In genomic region chr13:14062209-14063012, GRCm38 (mm10) we compare ENCODE assay signal across 7 mouse cellular contexts. TPM values are rescaled to one million over a fixed set of nuclear protein-coding genes. Genes with fewer than 3 reads are reported as not detected.
DNase-seq lines count a peak whose midpoint lies in the region; ATAC-seq and TF ChIP-seq lines count a peak whose summit lies in the region.

No protein-coding gene starts in this region.

- peak overlapping the region; percentile 82 for H3K4me2 ChIP-seq in neural tube, embryonic 12.5 days (replicated peaks)

- peak overlapping the region; percentile 84 for H3K27ac ChIP-seq in spleen, adult 2 months (ENCODE audit: insufficient read depth, low read length)
- peak overlapping the region; percentile 97 for H3K27ac ChIP-seq in embryonic facial prominence, embryonic 10.5 days (replicated peaks)
- H3K27ac ChIP-seq in neural tube, embryonic 12.5 days = peak overlapping the region; percentile 69

- WGBS in spleen, adult 2 months = 1% methylated on average over 11 of the region's 11 CpGs
- WGBS in embryonic facial prominence, embryonic 10.5 days = 7% methylated on average over 11 of the region's 11 CpGs
- 5% methylated on average over 11 of the region's 11 CpGs for WGBS in neural tube, embryonic 12.5 days

- no peaks in the 10 kb centered on the region for H3K9me3 ChIP-seq in embryonic facial prominence, embryonic 10.5 days
- H3K9me3 ChIP-seq in neural tube, embryonic 12.5 days = no peaks in the 10 kb centered on the region

- H3K4me1 ChIP-seq in spleen, adult 2 months (ENCODE audit: control insufficient read depth, insufficient read depth, insufficient read length) = peaks cover 2% of the 10 kb centered on the region
- H3K4me1 ChIP-seq in embryonic facial prominence, embryonic 10.5 days = peaks cover 21% of the 10 kb centered on the region
- peaks cover 21% of the 10 kb centered on the region for H3K4me1 ChIP-seq in neural tube, embryonic 12.5 days

- H3K36me3 ChIP-seq in spleen, adult 2 months (ENCODE audit: control insufficient read depth, insufficient read depth, low read length) = peaks cover 2% of the 10 kb centered on the region
- H3K36me3 ChIP-seq in embryonic facial prominence, embryonic 10.5 days (replicated peaks) = peaks cover 20% of the 10 kb centered on the region
- H3K36me3 ChIP-seq in neural tube, embryonic 12.5 days = peaks cover 1% of the 10 kb centered on the region; the same call in 1 of the 2 replicates

- TF ChIP-seq CTCF in spleen, adult 2 months (IDR thresholded peaks at IDR 0.05; ENCODE audit: extremely low read depth, insufficient read depth, insufficient read length, insufficient replicate concordance) = no peak

- no peak for ATAC-seq in neural tube, embryonic 12.5 days (ENCODE audit: low FRiP score, low read depth)

- H3K27me3 ChIP-seq in spleen, adult 2 months (ENCODE audit: control insufficient read depth, insufficient read depth, low read length) = no peaks in the 10 kb centered on the region
- no peaks in the 10 kb centered on the region for H3K27me3 ChIP-seq in embryonic facial prominence, embryonic 10.5 days (replicated peaks; ENCODE audit: low read depth, poor library complexity, severe bottlenecking)
- no peaks in the 10 kb centered on the region for H3K27me3 ChIP-seq in neural tube, embryonic 12.5 days (replicated peaks)

- peak overlapping the region; percentile 76 for H3K9ac ChIP-seq in neural tube, embryonic 12.5 days

- intact Hi-C loops in left cerebral cortex, postnatal 36 days (cut with DNase I) = loop anchor here (2.0 to 10.0 kb wide), 4 partner anchors 24 to 552 kb away; partner anchors contain the start of genes B3galnt2, Mrpl32, Psma2 and Tbce

- TF ChIP-seq POLR2A in spleen, adult 2 months (IDR thresholded peaks at IDR 0.05; ENCODE audit: low read depth, low read length) = no peak

- DNase-seq in spleen, adult 2 months (ENCODE audit: low read depth in 1 of 2, low spot score in 2 of 2) = no peak
- no peak for DNase-seq in spleen, postnatal 4 days (ENCODE audit: low spot score in 2 of 2)
- no peak for DNase-seq in embryonic facial prominence, embryonic 10.5 days (ENCODE audit: low spot score)
- peak; percentile 82 for DNase-seq in induced T-regulatory cell, adult 2 months (ENCODE audit: low read depth)
- no peak for DNase-seq in left cerebral cortex, postnatal 36 days (ENCODE audit: low spot score in 2 of 2)
- no peak for DNase-seq in left cerebral cortex, adult 8-10 months (ENCODE audit: low spot score in 2 of 2)

- peak overlapping the region; percentile 88 for H3K4me3 ChIP-seq in spleen, adult 2 months (ENCODE audit: extremely low read depth, insufficient read depth, insufficient read length)
- H3K4me3 ChIP-seq in embryonic facial prominence, embryonic 10.5 days = peak overlapping the region; percentile 99
- H3K4me3 ChIP-seq in neural tube, embryonic 12.5 days = peak overlapping the region; percentile 65

RNA-seq across cellular contexts. Expression of gene Arid4b, which starts 0.6 kb away (rescaled TPM):
- polyA plus RNA-seq in spleen, adult 2 months (2012; rRNA removed) = 4.6 and 5.2 TPM in 2 replicates
- polyA plus RNA-seq in embryonic facial prominence, embryonic 10.5 days (2016; fragmentation: Nextera tagmentation; extraction: Ambion mirVana) = 78.5 and 79.2 TPM in 2 replicates
- 93.8 and 94.1 TPM in 2 replicates for polyA plus RNA-seq in neural tube, embryonic 12.5 days (2016; fragmentation: Nextera tagmentation; extraction: Ambion mirVana)
- total RNA-seq in left cerebral cortex, postnatal 36 days (2021) = 10 to 100 TPM; 39.5 to 55.9 TPM
- 10 to 100 TPM; 45.7 to 48.7 (median 48.0) TPM for total RNA-seq in left cerebral cortex, adult 8-10 months (2022)

RNA-seq across cellular contexts. Expression of gene Ggps1, which starts 0.9 kb away (rescaled TPM):
- polyA plus RNA-seq in spleen, adult 2 months (2012; rRNA removed) = 6.4 and 8.4 TPM in 2 replicates
- polyA plus RNA-seq in embryonic facial prominence, embryonic 10.5 days (2016; fragmentation: Nextera tagmentation; extraction: Ambion mirVana) = 60.7 and 61.0 TPM in 2 replicates
- polyA plus RNA-seq in neural tube, embryonic 12.5 days (2016; fragmentation: Nextera tagmentation; extraction: Ambion mirVana) = 71.5 and 72.9 TPM in 2 replicates
- total RNA-seq in left cerebral cortex, postnatal 36 days (2021) = 10 to 100 TPM; 64.1 to 66.1 TPM
- 10 to 100 TPM; 63.1 to 69.2 (median 67.5) TPM for total RNA-seq in left cerebral cortex, adult 8-10 months (2022)

RNA-seq across cellular contexts. Expression of gene Tbce, which starts 23.0 kb away (rescaled TPM):
- polyA plus RNA-seq in spleen, adult 2 months (2012; rRNA removed) = 9.7 and 13.9 TPM in 2 replicates
- polyA plus RNA-seq in embryonic facial prominence, embryonic 10.5 days (2016; fragmentation: Nextera tagmentation; extraction: Ambion mirVana) = 48.4 and 49.1 TPM in 2 replicates
- polyA plus RNA-seq in neural tube, embryonic 12.5 days (2016; fragmentation: Nextera tagmentation; extraction: Ambion mirVana) = 76.2 and 84.9 TPM in 2 replicates
- 10 to 100 TPM; 55.6 to 91.8 TPM for total RNA-seq in left cerebral cortex, postnatal 36 days (2021)
- 10 to 100 TPM; 69.9 to 76.0 (median 72.6) TPM for total RNA-seq in left cerebral cortex, adult 8-10 months (2022)

Comparison
In these comparisons a context has a peak if more than half of its experiments do, and no peak if none do; other contexts are left out.
1. RNA of gene Arid4b, which starts 0.6 kb away (polyA plus RNA-seq): 93.8 to 94.1 TPM in neural tube, embryonic 12.5 days and 78.5 to 79.2 TPM in embryonic facial prominence, embryonic 10.5 days; 4.6 to 5.2 TPM in spleen, adult 2 months; every median in the first group is over 10 times any median in the second.
2. Peak in every context shown above with its lines, with median percentiles within 50 percentile points of each other: H3K27ac ChIP-seq and H3K4me3 ChIP-seq.